Mouse (Mus musculus): ENCODE measurements at regions not wholly inside any gene's neighbourhood (a gene's known extent, or its start where the extent isn't known, plus 50 kb on each side); places are given as distances from the start of the nearest gene placed in this dataset.
"Not testable (repeated sequence)": the region's sequence is repeated elsewhere in the genome, so short reads cannot be mapped to it uniquely, and the experiment has no call there.

DNA sequence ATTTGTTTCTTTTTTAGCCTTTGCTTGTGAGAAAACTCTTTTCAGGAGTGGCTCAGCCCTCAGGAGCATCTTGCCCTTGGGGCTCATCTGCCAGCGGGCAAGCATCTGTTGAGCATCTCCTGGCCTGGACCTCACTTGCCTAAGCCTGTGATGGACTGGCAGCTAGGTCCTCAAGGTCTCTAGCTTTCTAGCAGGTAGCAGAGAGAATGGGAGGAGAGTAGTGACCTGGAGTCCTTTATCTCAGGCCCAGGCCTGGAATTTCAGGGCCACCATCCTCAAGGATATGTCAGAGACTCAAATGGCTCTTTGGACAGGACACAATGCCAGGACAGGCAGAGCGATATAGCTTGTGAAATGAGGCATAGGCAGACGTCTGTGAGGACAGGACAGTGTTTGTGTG lies 59.3 kb upstream of the Klf13 start:
- Histone ChIP-seq H3K4me2 (ENCODE audit: low read depth, low read length) (no peak overlapping the region), H3K36me3 (ENCODE audit: control insufficient read depth, insufficient read depth, low read length) (no peaks in the 10 kb centered on the region), H3K4me1 (ENCODE audit: control insufficient read depth, insufficient read depth, low read length) (no peaks in the 10 kb centered on the region), H3K4me3 (ENCODE audit: low read length) (no peak overlapping the region), H3K27ac (ENCODE audit: low read length) (no peak overlapping the region), H3K27me3 (replicated peaks; ENCODE audit: control insufficient read depth, insufficient read depth, low read length) (no peaks in the 10 kb centered on the region), H3K9me3 (ENCODE audit: control insufficient read depth, low read length) (no peaks in the 10 kb centered on the region), H3K9ac (ENCODE audit: low read depth, low read length) (no peak overlapping the region)
- ATAC-seq, result no peak
- WGBS, result 83% methylated on average over 3 of the region's 3 CpGs

DNA sequence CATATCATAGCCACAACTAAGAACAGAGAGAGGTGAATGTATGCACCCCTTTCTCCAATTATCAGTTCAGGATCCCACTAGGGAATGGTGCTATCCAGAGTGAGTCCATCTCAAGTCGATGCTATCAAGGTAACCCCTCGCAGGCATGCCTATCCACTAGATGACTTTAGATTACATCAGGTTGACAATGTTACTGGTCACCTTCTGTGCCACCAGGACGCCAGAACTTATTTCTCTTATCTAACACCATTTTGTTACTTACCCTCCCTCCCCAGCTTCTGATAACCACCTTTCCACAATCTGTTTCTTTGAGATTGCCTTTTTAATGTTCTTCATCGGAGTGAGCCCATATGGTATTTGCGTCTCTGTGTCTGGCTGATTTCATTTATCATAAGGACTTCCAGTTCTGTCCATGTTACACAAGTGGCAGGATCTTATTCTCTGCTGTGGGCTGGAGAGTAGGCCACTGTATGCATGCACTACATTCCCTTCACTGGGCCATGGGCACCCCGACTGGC lies 57.9 kb upstream of the Klf13 start:
- no peak overlapping the region for H3K9ac ChIP-seq (ENCODE audit: low read depth, low read length)
- 84% methylated on average over 6 of the region's 6 CpGs for WGBS
- peak; percentile 23; the same call in 1 of the 2 replicates for ATAC-seq
- no peak overlapping the region for H3K27ac ChIP-seq (ENCODE audit: low read length)
- no peaks in the 10 kb centered on the region for H3K4me1 ChIP-seq (ENCODE audit: control insufficient read depth, insufficient read depth, low read length)
- H3K27me3 ChIP-seq (replicated peaks; ENCODE audit: control insufficient read depth, insufficient read depth, low read length), result no peaks in the 10 kb centered on the region
- no peak overlapping the region for H3K4me2 ChIP-seq (ENCODE audit: low read depth, low read length)
- no peaks in the 10 kb centered on the region for H3K36me3 ChIP-seq (ENCODE audit: control insufficient read depth, insufficient read depth, low read length)
- H3K9me3 ChIP-seq (ENCODE audit: control insufficient read depth, low read length), result no peaks in the 10 kb centered on the region
- no peak overlapping the region for H3K4me3 ChIP-seq (ENCODE audit: low read length)

DNA sequence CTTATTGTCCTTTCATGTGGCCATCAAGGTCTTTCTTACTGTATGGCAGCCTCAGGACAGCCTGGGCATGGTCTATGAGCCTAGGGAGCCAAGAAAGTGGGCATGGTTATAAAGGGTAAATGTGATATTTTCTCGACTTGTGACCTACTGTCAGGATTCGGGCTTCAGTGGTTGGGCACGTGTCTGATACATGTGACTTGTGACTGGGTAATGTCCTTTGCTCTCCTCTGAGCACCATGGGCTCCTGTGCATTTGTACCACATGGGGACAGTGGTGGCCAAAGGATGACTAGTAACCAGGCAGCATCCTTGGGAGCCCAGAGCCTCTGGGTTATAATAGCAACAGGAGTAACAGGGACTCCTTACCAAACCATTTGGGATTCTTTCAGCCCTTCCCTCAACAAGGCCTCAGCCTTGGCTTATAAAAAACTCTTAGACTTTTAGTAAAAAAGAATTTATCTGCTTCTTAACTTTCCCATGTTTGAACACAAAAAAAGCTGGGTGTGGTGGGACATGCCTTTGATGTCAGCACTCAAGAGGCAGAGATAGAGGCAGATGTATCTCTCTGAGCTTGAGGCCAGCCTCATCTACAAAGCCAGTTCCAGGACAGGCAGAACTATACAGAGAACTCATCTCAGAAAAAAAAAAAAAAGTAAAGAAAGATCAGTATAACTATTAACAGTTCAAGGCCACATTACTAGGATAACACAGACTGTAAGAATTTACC lies 56.7 kb upstream of the Klf13 start:
- no peak for ATAC-seq
- Histone ChIP-seq H3K4me2 (ENCODE audit: low read depth, low read length) (no peak overlapping the region), H3K4me3 (ENCODE audit: low read length) (no peak overlapping the region), H3K4me1 (ENCODE audit: control insufficient read depth, insufficient read depth, low read length) (no peaks in the 10 kb centered on the region), H3K9ac (ENCODE audit: low read depth, low read length) (no peak overlapping the region), H3K27me3 (replicated peaks; ENCODE audit: control insufficient read depth, insufficient read depth, low read length) (no peaks in the 10 kb centered on the region), H3K36me3 (ENCODE audit: control insufficient read depth, insufficient read depth, low read length) (no peaks in the 10 kb centered on the region), H3K27ac (ENCODE audit: low read length) (no peak overlapping the region), H3K9me3 (ENCODE audit: control insufficient read depth, low read length) (no peaks in the 10 kb centered on the region)
- WGBS, result 86% methylated on average over 3 of the region's 3 CpGs

DNA sequence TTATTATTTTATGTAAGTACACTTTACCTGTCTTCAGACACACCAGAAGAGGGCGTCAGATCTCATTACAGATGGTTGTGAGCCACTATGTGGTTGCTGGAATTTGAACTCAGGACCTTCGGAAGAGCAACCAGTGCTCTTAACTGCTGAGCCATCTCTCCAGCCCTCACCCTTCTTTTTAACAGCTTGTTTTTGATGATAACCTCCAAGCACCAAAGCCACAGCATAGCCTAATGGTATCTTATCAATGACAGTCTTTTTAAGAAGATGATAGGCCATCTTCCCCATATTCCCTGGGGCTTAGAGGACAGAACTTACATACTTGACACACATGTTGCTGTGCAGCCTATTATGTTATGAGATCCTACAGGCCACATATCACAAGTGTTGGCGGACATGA lies 56.1 kb upstream of the Klf13 start:
- H3K9me3 ChIP-seq (ENCODE audit: control insufficient read depth, low read length); H3K27me3 ChIP-seq (replicated peaks; ENCODE audit: control insufficient read depth, insufficient read depth, low read length); H3K4me3 ChIP-seq (ENCODE audit: low read length); H3K4me1 ChIP-seq (ENCODE audit: control insufficient read depth, insufficient read depth, low read length); H3K36me3 ChIP-seq (ENCODE audit: control insufficient read depth, insufficient read depth, low read length); ATAC-seq; H3K9ac ChIP-seq (ENCODE audit: low read depth, low read length); H3K4me2 ChIP-seq (ENCODE audit: low read depth, low read length); H3K27ac ChIP-seq (ENCODE audit: low read length): not testable (repeated sequence)
- 77% methylated on average over 3 of the region's 3 CpGs for WGBS

DNA sequence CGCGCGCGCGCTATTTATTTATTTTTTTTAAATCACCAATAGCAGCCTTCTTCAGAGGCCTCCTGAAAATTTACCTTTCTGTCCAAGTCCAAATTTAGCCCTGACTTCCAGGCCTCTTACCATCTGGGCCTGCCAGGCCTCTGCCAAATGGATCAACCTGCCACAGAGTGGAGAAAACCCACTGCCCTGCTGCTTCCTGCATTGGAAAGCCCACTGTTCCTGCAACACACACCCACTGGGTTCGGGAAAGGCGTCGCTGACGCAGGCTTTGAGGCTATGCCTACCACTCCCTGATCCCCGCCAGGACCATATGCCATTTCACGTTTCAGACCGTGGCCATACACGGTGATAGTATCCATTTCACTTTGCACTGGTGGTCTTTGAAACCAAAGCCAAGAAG lies 53.4 kb upstream of the Klf13 start:
- ATAC-seq, result no peak

DNA sequence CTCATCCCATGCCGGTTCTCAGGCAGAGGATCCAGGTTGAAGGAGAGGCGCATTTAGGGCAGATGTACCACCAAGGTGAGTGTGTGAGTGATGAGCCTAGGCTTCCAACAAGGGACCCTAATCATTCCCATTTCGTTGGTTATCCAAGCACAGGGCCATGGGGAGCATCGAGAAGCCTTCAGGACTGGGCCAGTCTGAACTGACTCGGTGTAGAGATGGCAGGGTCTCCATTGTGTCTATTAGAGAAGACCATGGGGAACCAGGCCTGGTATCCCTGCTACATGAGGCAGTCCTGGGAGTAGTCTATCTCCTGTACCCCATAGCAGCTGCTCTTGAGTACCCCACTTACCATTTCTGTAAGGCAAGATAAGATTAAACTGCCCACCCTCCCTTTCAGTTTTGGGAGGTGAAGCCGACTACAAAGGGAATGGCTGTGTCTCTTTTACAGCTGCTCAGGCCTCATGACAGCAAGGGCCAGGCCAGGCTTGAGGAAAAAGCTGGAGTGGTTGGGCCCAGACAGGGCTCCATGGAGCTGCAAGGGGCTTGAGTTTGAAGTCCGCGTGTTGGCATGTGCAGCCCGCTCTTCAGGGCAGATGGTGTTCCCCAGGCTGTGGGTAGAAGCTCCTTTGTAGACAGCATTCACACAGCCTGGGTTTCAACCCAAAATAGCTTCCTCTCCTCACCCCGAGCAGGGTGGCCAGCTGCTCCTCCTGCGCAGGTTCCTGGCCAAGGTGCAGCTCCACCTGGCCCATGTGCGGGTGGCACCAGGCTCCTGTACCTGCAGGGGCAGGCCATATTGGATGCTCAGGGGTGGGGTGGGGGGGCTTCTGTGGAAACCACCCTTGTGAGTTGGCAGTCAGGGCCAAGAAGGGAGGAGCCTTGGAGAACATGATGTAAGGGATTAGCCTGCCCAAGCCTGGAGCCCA lies 52.6 kb upstream of the Klf13 start:
- no peak overlapping the region for H3K4me3 ChIP-seq (ENCODE audit: low read length)
- no peaks in the 10 kb centered on the region for H3K27me3 ChIP-seq (replicated peaks; ENCODE audit: control insufficient read depth, insufficient read depth, low read length)
- no peak overlapping the region for H3K9ac ChIP-seq (ENCODE audit: low read depth, low read length)
- no peak overlapping the region for H3K27ac ChIP-seq (ENCODE audit: low read length)
- peaks cover 5% of the 10 kb centered on the region; the same call in 1 of the 2 replicates for H3K4me1 ChIP-seq (ENCODE audit: control insufficient read depth, insufficient read depth, low read length)
- H3K9me3 ChIP-seq (ENCODE audit: control insufficient read depth, low read length), result no peaks in the 10 kb centered on the region
- 91% methylated on average over 12 of the region's 12 CpGs for WGBS
- no peak overlapping the region for H3K4me2 ChIP-seq (ENCODE audit: low read depth, low read length)
- no peaks in the 10 kb centered on the region for H3K36me3 ChIP-seq (ENCODE audit: control insufficient read depth, insufficient read depth, low read length)
- ATAC-seq, result no peak

More for the DNA sequence above, 53.4 kb upstream of the Klf13 start:
- Histone ChIP-seq H3K9ac (ENCODE audit: low read depth, low read length) (no peak overlapping the region), H3K4me3 (ENCODE audit: low read length) (no peak overlapping the region), H3K27me3 (replicated peaks; ENCODE audit: control insufficient read depth, insufficient read depth, low read length) (no peaks in the 10 kb centered on the region), H3K4me2 (ENCODE audit: low read depth, low read length) (no peak overlapping the region), H3K27ac (ENCODE audit: low read length) (no peak overlapping the region), H3K4me1 (ENCODE audit: control insufficient read depth, insufficient read depth, low read length) (no peaks in the 10 kb centered on the region; the same call in 1 of the 2 replicates), H3K36me3 (ENCODE audit: control insufficient read depth, insufficient read depth, low read length) (no peaks in the 10 kb centered on the region), H3K9me3 (ENCODE audit: control insufficient read depth, low read length) (no peaks in the 10 kb centered on the region)
- WGBS, result 95% methylated on average over 13 of the region's 13 CpGs

DNA sequence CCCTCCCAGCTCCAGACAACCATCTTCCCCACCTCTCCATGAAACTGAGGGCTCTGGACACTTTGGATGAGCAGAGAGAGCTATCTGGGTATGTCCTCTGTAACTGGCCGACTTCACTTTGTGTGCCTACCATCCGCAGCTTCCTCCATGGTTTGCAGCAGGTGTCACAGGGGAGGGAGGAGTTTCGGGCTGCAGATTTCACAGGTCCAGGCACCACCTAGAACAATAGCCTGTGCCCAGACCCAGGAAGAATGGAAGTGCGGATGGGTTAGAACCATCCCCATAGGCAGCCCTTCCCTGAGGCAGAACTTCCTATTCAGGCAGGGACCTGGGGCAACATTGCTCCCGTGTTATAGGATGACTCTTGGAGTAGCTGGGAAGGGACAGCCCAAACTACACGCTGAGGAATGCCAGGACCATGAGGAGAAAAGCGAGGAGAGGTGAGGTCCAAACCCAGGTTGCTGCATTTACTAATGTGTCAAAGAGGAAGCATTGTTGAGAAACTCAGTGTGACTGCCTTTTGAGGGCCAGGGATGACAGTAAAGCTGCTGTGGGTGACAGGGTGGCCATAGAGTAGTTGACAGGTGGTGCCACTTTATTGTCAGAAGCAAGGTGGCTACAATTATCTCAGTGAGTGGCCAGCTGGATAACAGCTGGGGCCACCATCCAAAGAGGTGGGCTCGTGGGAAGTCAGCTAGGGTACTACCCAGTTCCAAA lies 51.8 kb upstream of the Klf13 start:
- Histone ChIP-seq H3K4me1 (ENCODE audit: control insufficient read depth, insufficient read depth, low read length) (peaks cover 6% of the 10 kb centered on the region; the same call in 1 of the 2 replicates), H3K27ac (ENCODE audit: low read length) (no peak overlapping the region), H3K9me3 (ENCODE audit: control insufficient read depth, low read length) (no peaks in the 10 kb centered on the region), H3K9ac (ENCODE audit: low read depth, low read length) (no peak overlapping the region), H3K4me2 (ENCODE audit: low read depth, low read length) (no peak overlapping the region), H3K27me3 (replicated peaks; ENCODE audit: control insufficient read depth, insufficient read depth, low read length) (no peaks in the 10 kb centered on the region), H3K4me3 (ENCODE audit: low read length) (no peak overlapping the region), H3K36me3 (ENCODE audit: control insufficient read depth, insufficient read depth, low read length) (no peaks in the 10 kb centered on the region)
- ATAC-seq, result no peak
- WGBS, result 69% methylated on average over 8 of the region's 8 CpGs

DNA sequence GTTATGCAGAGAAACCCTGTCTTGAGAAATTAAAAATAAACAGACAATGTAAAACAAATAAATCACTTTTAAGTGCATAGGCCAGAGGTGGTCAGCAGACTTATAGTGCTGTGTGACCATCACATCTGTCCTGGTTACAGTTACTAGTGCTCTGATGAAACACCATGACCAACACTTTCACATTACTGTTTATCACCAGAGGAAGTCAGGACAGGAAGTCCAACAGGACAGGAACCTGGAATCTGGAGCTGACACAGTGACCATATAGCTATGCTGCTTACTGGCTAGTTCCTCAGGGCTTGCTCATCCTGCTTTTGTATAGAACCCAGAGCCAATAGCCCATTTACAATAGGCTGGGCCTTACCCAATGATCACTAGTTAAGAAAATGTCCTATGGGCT lies 51.0 kb upstream of the Klf13 start:
- Histone ChIP-seq H3K27ac (ENCODE audit: low read length) (no peak overlapping the region), H3K36me3 (ENCODE audit: control insufficient read depth, insufficient read depth, low read length) (no peaks in the 10 kb centered on the region), H3K9ac (ENCODE audit: low read depth, low read length) (no peak overlapping the region), H3K4me3 (ENCODE audit: low read length) (no peak overlapping the region), H3K9me3 (ENCODE audit: control insufficient read depth, low read length) (no peaks in the 10 kb centered on the region), H3K4me1 (ENCODE audit: control insufficient read depth, insufficient read depth, low read length) (peaks cover 6% of the 10 kb centered on the region; the same call in 1 of the 2 replicates), H3K27me3 (replicated peaks; ENCODE audit: control insufficient read depth, insufficient read depth, low read length) (no peaks in the 10 kb centered on the region), H3K4me2 (ENCODE audit: low read depth, low read length) (no peak overlapping the region)
- no peak for ATAC-seq
